Mouse (Mus musculus) stomach, postnatal 0 days (tissue): ENCODE measurements at regions not wholly inside any gene's neighbourhood (a gene's known extent, or its start where the extent isn't known, plus 50 kb on each side); places are given as distances from the start of the nearest gene placed in this dataset.

ENCODE experiments used
- ATAC-seq: fragments of 200-750 bp; cut with Nextera tagmentation; 2 replicates; pipeline ENCODE4 v1.8.0; 2017; ENCODE audit not compliant: low FRiP score, low TSS enrichment
- DNase-seq: peaks from one replicate; pipeline ENCODE4 v3.0.0-alpha.2; 2016; ENCODE audit warnings: low spot score
- H3K27ac ChIP-seq: fragments of 300-500 bp; sonication (generic); replicated peaks from 2 replicates; pipeline ENCODE4 v1.5.1; 2014; ENCODE audit warnings: mild to moderate bottlenecking, control low read depth
- H3K27me3 ChIP-seq: fragments of 300-500 bp; sonication (generic); 2 replicates; pipeline ENCODE4 v1.6.1; 2014; ENCODE audit warnings: low read length; ENCODE audit not compliant: control insufficient read depth, insufficient read depth
- H3K36me3 ChIP-seq: fragments of 300-500 bp; sonication (generic); 2 replicates; pipeline ENCODE4 v1.6.1; 2014; ENCODE audit warnings: low read length, mixed read lengths; ENCODE audit not compliant: control insufficient read depth, insufficient read depth
- H3K4me1 ChIP-seq: fragments of 300-500 bp; sonication (generic); replicated peaks from 2 replicates; pipeline ENCODE4 v1.6.1; 2014; ENCODE audit warnings: antibody characterized with exemption; ENCODE audit not compliant: control insufficient read depth, insufficient read depth
- H3K4me2 ChIP-seq: fragments of 300-500 bp; sonication (generic); replicated peaks from 2 replicates; pipeline ENCODE4 v1.6.1; 2014; ENCODE audit warnings: low read depth, mild to moderate bottlenecking, control low read depth, moderate library complexity
- H3K4me3 ChIP-seq: fragments of 300-500 bp; sonication (generic); 2 replicates; pipeline ENCODE4 v1.5.1; 2014; ENCODE audit warnings: low read depth, low read length, control low read depth
- H3K9ac ChIP-seq: fragments of 300-500 bp; sonication (generic); 2 replicates; pipeline ENCODE4 v1.6.1; 2014; ENCODE audit warnings: mild to moderate bottlenecking, low read length, control low read depth, mixed read lengths
- H3K9me3 ChIP-seq: fragments of 300-500 bp; sonication (generic); 2 replicates; pipeline ENCODE4 v1.6.1; 2016; ENCODE audit warnings: low read length; ENCODE audit not compliant: control insufficient read depth
- CTCF ChIP-seq: IDR thresholded peaks from 2 replicates; pipeline ENCODE4 v1.5.1; 2016; ENCODE audit warnings: antibody characterized with exemption, low read depth, mild to moderate bottlenecking, moderate library complexity
- EP300 ChIP-seq: optimal IDR thresholded peaks from 2 replicates; pipeline ENCODE3; 2016; ENCODE audit warnings: antibody characterized with exemption
- WGBS: fragments of 180-500 bp; shearing (Covaris S2); extraction: QIAGEN DNeasy Blood & Tissue Kit; methylation state at CpG from one replicate; pipeline ENCODE4 v1.1.7; 2014; 5-methylcytosine and 5-hydroxymethylcytosine counted together

- WGBS = 56% methylated on average over 1 of the region's 1 CpGs
These were observed 600.0 kb downstream of the Gm9195 start for GRCm38 (mm10) chr14:71891667-71892066.

DNA sequence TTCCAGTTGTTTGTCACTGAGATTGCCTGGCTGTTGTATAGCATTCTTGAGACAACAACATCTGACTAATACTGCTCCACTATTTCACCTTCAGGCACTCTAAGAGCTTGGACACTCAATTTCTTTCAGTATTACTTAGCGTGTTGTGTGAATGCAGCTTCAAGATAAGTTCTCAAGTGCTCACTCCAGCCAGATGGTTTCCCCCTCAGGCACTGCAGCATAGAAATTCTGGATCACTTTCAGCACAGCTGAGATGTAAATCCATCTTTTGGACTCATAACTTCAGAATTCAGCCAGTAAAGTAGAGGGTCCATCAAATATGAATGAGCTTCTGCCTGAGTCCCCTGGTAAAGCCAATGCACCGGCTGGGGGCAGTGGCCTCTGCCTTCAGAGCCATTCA lies 608.8 kb downstream of the Gm9195 start:
- Histone ChIP-seq H3K27ac (no peak overlapping the region), H3K27me3 (no peaks in the 10 kb centered on the region), H3K4me2 (no peak overlapping the region), H3K9me3 (no peaks in the 10 kb centered on the region), H3K4me1 (no peaks in the 10 kb centered on the region), H3K4me3 (no peak overlapping the region), H3K36me3 (no peaks in the 10 kb centered on the region), H3K9ac (no peak overlapping the region)
- ATAC-seq = no peak
- DNase-seq = no peak
- TF ChIP-seq EP300 (no peak), CTCF (no peak)
- 73% methylated on average over 2 of the region's 2 CpGs for WGBS

More at GRCm38 (mm10) chr14:71891667-71892066, 600.0 kb downstream of the Gm9195 start:
- Histone ChIP-seq H3K4me2 (no peak overlapping the region), H3K27me3 (no peaks in the 10 kb centered on the region), H3K27ac (no peak overlapping the region), H3K9me3 (no peaks in the 10 kb centered on the region), H3K4me1 (no peaks in the 10 kb centered on the region), H3K4me3 (no peak overlapping the region), H3K9ac (no peak overlapping the region), H3K36me3 (no peaks in the 10 kb centered on the region)
- TF ChIP-seq CTCF (no peak), EP300 (no peak)
- ATAC-seq = no peak
- DNase-seq = no peak

DNA sequence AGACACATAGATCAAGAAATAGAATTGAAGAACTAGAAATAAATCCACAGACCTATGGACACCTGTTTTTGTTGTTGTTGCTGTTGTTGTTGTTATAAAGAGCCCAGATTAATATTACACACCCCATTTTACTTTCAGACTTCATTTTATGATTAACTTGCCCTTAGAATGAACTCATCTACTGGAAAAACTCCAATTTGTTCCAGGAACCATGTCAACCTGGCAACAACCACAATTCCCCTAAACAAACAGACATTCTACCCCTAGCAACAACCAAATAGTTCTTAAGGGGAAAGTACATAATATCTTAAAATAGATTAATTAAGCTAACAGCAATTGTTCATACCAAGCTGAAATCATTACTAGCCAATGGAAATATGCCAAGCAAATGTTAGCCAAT lies 646.1 kb downstream of the Gm9195 start:
- Histone ChIP-seq H3K27ac (no peak overlapping the region), H3K9me3 (no peaks in the 10 kb centered on the region), H3K4me3 (no peak overlapping the region), H3K9ac (no peak overlapping the region), H3K36me3 (no peaks in the 10 kb centered on the region), H3K27me3 (no peaks in the 10 kb centered on the region), H3K4me1 (no peaks in the 10 kb centered on the region), H3K4me2 (no peak overlapping the region)
- ATAC-seq (no peak), DNase-seq (no peak)
- TF ChIP-seq EP300 (no peak), CTCF (no peak)

DNA sequence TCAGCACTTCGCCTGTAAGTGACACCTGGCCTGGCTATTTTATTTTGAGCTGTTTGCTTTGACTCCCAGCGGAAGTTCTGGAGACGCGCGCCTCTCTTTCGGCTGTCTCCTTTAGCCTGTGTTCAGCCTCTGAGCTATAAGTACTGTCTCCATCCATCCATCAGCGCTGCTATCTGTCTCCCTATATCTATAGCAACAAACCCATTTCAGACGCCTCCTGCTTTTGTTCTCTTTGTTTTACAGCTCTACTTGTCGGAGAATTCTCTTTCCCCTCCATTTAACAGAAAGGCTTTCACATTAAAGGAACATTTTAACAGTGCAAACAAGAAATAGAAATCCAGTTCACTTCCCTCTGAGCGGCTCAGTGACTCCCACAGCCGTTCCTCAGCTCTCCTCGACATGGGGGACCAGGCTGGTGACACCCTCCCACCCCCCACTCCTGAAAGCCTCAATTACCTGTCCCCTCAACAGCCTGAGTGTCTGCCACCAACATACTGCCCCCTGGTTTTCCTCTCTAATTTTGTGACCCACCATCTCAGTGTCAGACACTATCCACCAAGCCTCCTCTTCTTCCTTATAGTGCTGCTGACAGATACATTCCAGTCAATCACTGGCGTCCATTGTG lies 682.7 kb downstream of the Gm9195 start:
- ATAC-seq = no peak
- Histone ChIP-seq H3K27me3 (no peaks in the 10 kb centered on the region), H3K4me3 (no peak overlapping the region), H3K4me2 (no peak overlapping the region), H3K27ac (no peak overlapping the region), H3K4me1 (no peaks in the 10 kb centered on the region), H3K9me3 (no peaks in the 10 kb centered on the region), H3K36me3 (no peaks in the 10 kb centered on the region), H3K9ac (no peak overlapping the region)
- TF ChIP-seq EP300 = no peak
- TF ChIP-seq CTCF = no peak
- 58% methylated on average over 13 of the region's 13 CpGs for WGBS
- no peak for DNase-seq

GRCm38 (mm10) chr14:71805624-71806023 lies 686.0 kb downstream of the Gm9195 start:
- TF ChIP-seq EP300 = no peak
- peak; percentile 13; the same call in 1 of the 2 replicates for TF ChIP-seq CTCF
- H3K27me3 ChIP-seq = no peaks in the 10 kb centered on the region
- no peaks in the 10 kb centered on the region for H3K36me3 ChIP-seq
- H3K9me3 ChIP-seq = no peaks in the 10 kb centered on the region
- H3K4me3 ChIP-seq = no peak overlapping the region
- H3K4me1 ChIP-seq = no peaks in the 10 kb centered on the region
- WGBS = 76% methylated on average over 3 of the region's 3 CpGs
- H3K27ac ChIP-seq = no peak overlapping the region
- H3K9ac ChIP-seq = no peak overlapping the region
- DNase-seq (no peak), ATAC-seq (no peak)
- no peak overlapping the region for H3K4me2 ChIP-seq

- TF ChIP-seq EP300 (no peak), CTCF (no peak)
- Histone ChIP-seq H3K9ac (no peak overlapping the region), H3K36me3 (no peaks in the 10 kb centered on the region), H3K4me2 (no peak overlapping the region), H3K4me3 (no peak overlapping the region), H3K9me3 (no peaks in the 10 kb centered on the region), H3K27me3 (no peaks in the 10 kb centered on the region), H3K4me1 (no peaks in the 10 kb centered on the region), H3K27ac (no peak overlapping the region)
- 59% methylated on average over 4 of the region's 4 CpGs for WGBS
- ATAC-seq (no peak), DNase-seq (no peak)
These were observed 691.8 kb downstream of the Gm9195 start for GRCm38 (mm10) chr14:71799861-71800260.
